Mouse (Mus musculus): ENCODE data around the gene Ptpn18. TPM values are rescaled to one million over a fixed set of nuclear protein-coding genes. Genes with fewer than 3 reads are reported as not detected.

The Ptpn18 gene
- polyA plus RNA-seq, 1 experiment: 1.5 TPM

DNA sequence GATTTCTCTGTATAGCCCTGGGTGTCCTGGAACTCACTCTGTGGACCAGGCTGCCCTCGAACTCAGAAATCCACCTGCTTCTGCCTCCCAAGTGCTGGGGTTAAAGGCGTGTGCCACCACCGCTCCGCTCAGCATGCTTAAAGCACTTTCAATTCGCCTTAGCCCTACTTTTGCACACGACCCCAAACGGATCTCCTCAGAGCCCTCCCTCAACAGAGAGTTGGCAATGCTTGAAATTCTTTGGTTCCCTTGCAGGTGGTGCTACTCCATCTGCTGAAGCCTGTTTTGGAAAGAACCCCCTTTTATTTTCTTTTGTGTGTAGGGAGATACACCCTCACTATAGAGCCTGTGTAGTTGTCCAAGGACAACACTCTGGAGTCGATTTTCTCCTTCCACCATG lies 1.1 kb upstream of the Ptpn18 start:
- Histone ChIP-seq H3K4me1 (ENCODE audit: control insufficient read depth) (peaks cover 21% of the 10 kb centered on the region), H3K27me3 (ENCODE audit: control insufficient read depth) (peaks cover 47% of the 10 kb centered on the region), H3K4me3 (replicated peaks) (no peak overlapping the region), H3K36me3 (ENCODE audit: control insufficient read depth) (no peaks in the 10 kb centered on the region), H3K9me3 (ENCODE audit: control insufficient read depth, low read length) (no peaks in the 10 kb centered on the region)
- TF ChIP-seq GATA1 (IDR thresholded peaks at IDR 0.05; ENCODE audit: low read length): no peak
- no peak for TF ChIP-seq TAL1 (IDR thresholded peaks at IDR 0.05; ENCODE audit: low read length)

DNA sequence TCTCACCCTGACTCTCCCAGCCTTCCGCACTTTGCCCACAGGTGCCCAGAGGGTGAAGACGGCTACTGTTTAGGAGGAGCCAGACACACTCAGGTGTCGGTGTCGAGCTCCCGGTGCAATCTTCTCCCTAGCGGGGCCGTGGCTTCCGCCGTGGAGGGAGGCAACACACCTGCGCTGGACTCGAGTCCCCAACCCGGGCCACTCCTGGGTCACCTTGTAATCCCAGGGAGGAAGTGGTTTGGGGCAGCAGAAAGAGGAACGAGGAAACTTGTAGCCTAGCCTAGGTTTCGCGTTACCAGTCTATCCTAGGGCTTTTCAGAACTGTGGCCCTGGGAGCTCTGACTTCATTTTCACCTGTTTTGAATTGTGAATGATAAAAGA lies 489 bp downstream of the Ptpn18 start:
- TF ChIP-seq TAL1 (IDR thresholded peaks at IDR 0.05; ENCODE audit: low read length): no peak
- no peak for TF ChIP-seq GATA1 (IDR thresholded peaks at IDR 0.05; ENCODE audit: low read length)
- peaks cover 47% of the 10 kb centered on the region for H3K27me3 ChIP-seq (ENCODE audit: control insufficient read depth)
- no peaks in the 10 kb centered on the region for H3K9me3 ChIP-seq (ENCODE audit: control insufficient read depth, low read length)
- peaks cover 21% of the 10 kb centered on the region for H3K4me1 ChIP-seq (ENCODE audit: control insufficient read depth)
- H3K36me3 ChIP-seq (ENCODE audit: control insufficient read depth): no peaks in the 10 kb centered on the region
- peak overlapping the region; percentile 66 for H3K4me3 ChIP-seq (replicated peaks)

DNA sequence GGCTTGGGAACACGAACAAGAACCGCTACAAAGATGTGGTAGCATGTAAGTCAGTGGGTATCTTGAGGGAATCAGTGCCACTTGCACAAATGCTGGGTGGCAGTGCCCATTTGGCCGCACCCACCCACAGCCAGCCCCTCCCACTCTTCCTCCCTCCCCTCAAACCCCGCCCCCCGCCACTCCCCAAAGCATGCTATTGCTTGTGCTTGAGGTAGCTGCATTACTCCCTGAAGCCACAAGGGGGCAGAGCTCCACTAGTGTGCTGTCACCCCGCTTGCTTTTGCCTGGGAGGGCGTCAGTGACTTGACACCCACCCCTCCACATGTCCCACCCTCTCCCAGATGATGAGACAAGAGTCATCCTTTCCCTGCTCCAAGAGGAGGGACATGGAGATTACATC lies 3.2 kb downstream of the Ptpn18 start:
- TF ChIP-seq TAL1 (IDR thresholded peaks at IDR 0.05; ENCODE audit: low read length) (no peak), GATA1 (IDR thresholded peaks at IDR 0.05; ENCODE audit: low read length) (no peak)
- no peaks in the 10 kb centered on the region for H3K36me3 ChIP-seq (ENCODE audit: control insufficient read depth)
- no peaks in the 10 kb centered on the region for H3K9me3 ChIP-seq (ENCODE audit: control insufficient read depth, low read length)
- peaks cover 24% of the 10 kb centered on the region for H3K4me1 ChIP-seq (ENCODE audit: control insufficient read depth)
- H3K4me3 ChIP-seq (replicated peaks): no peak overlapping the region
- H3K27me3 ChIP-seq (ENCODE audit: control insufficient read depth): peaks cover 32% of the 10 kb centered on the region

DNA sequence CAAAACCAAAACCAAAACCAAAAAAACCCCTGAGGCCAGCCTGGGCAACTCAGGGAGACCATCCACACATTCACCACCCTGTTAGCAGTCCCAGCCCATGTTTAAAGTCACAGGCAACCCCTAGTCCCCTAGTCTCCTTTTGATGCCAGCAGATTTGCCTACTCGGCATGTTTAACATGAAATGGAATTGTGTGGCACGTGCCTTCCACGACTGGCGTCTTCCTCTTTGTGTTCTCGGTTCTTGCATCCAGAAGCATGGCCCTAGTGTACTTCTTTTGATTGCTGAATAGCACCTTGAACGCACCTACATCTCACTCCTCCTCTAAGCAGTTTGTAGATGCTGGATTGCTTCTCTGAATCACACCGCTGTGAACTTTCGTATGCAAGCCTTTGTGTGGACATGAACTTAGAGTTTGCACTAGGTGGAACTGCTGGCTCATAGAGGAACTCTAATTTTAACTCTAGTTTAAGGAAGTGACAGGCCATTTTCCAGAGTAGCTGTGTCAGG lies 4.8 kb downstream of the Ptpn18 start:
- Histone ChIP-seq H3K36me3 (ENCODE audit: control insufficient read depth) (no peaks in the 10 kb centered on the region), H3K4me3 (replicated peaks) (no peak overlapping the region), H3K27me3 (ENCODE audit: control insufficient read depth) (peaks cover 16% of the 10 kb centered on the region), H3K9me3 (ENCODE audit: control insufficient read depth, low read length) (no peaks in the 10 kb centered on the region), H3K4me1 (ENCODE audit: control insufficient read depth) (peaks cover 19% of the 10 kb centered on the region)
- TF ChIP-seq GATA1 (IDR thresholded peaks at IDR 0.05; ENCODE audit: low read length): no peak
- TF ChIP-seq TAL1 (IDR thresholded peaks at IDR 0.05; ENCODE audit: low read length): no peak

DNA sequence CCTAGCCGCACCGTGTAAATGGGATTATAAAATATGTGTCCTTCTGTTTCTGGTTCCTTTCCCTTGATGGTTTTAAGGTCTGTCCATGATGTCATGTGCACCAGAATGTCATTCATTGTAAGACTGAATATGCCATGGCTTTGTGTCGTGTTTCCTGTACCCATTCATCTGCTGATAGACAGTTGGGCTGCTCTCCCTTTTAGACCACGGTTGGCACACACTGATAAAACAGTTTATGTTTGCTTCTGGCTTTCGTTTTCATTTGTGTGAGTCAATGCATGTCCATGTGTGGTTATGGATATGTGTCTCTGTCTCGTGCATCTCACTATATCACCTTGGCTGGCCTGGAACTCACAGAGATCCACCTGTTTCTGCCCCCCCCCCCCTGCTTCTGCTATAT lies 5.9 kb downstream of the Ptpn18 start:
- no peak overlapping the region for H3K4me3 ChIP-seq (replicated peaks)
- H3K4me1 ChIP-seq (ENCODE audit: control insufficient read depth): peaks cover 10% of the 10 kb centered on the region
- H3K9me3 ChIP-seq (ENCODE audit: control insufficient read depth, low read length): no peaks in the 10 kb centered on the region
- TF ChIP-seq TAL1 (IDR thresholded peaks at IDR 0.05; ENCODE audit: low read length) (no peak), GATA1 (IDR thresholded peaks at IDR 0.05; ENCODE audit: low read length) (no peak)
- no peaks in the 10 kb centered on the region for H3K36me3 ChIP-seq (ENCODE audit: control insufficient read depth)
- H3K27me3 ChIP-seq (ENCODE audit: control insufficient read depth): peaks cover 5% of the 10 kb centered on the region

DNA sequence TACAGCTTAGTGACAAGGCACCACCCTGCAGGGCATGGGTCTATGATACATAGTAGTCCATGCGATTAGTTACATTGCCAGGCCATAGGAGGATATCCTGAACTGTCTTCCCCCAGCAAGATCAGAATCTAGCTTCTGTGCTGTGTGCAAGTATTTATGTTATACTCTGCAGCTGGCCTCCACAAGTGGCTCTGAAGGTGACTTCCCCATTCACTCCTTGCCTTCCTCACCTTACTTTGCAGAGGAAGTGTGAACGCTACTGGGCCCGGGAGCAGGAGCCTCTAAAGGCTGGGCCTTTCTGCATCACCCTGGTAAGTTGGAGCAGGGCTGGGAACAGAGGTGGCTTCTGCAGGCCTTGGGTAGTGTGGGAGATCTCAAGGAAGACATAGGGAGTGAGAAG lies 8.5 kb downstream of the Ptpn18 start:
- Histone ChIP-seq H3K27me3 (ENCODE audit: control insufficient read depth) (peaks cover 19% of the 10 kb centered on the region), H3K4me1 (ENCODE audit: control insufficient read depth) (peaks cover 12% of the 10 kb centered on the region), H3K36me3 (ENCODE audit: control insufficient read depth) (no peaks in the 10 kb centered on the region), H3K4me3 (replicated peaks) (no peak overlapping the region), H3K9me3 (ENCODE audit: control insufficient read depth, low read length) (no peaks in the 10 kb centered on the region)
- TF ChIP-seq GATA1 (IDR thresholded peaks at IDR 0.05; ENCODE audit: low read length) (no peak), TAL1 (IDR thresholded peaks at IDR 0.05; ENCODE audit: low read length) (no peak)

DNA sequence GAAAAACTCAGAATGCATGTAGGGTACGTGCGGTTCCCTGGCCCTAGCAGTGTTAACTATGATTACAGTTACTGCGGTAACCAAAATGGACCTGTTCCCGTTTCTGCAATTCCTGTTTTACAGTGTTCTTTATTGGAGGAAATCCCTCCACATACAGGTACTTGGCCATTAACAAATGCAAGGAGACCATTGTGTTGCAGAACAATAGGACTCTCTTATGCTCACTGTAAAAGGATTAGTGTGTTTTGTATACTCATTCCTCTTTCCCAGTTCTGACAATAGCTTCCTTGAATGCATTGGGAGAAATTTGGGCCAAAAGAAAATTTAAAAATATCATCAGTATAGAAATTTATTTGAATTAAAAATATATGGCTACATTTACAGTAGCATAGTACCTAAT lies 8.9 kb downstream of the Ptpn18 start:
- Histone ChIP-seq H3K4me1 (ENCODE audit: control insufficient read depth) (peaks cover 13% of the 10 kb centered on the region), H3K9me3 (ENCODE audit: control insufficient read depth, low read length) (no peaks in the 10 kb centered on the region), H3K4me3 (replicated peaks) (no peak overlapping the region), H3K27me3 (ENCODE audit: control insufficient read depth) (peaks cover 21% of the 10 kb centered on the region), H3K36me3 (ENCODE audit: control insufficient read depth) (no peaks in the 10 kb centered on the region)
- TF ChIP-seq TAL1 (IDR thresholded peaks at IDR 0.05; ENCODE audit: low read length) (no peak), GATA1 (IDR thresholded peaks at IDR 0.05; ENCODE audit: low read length) (no peak)

DNA sequence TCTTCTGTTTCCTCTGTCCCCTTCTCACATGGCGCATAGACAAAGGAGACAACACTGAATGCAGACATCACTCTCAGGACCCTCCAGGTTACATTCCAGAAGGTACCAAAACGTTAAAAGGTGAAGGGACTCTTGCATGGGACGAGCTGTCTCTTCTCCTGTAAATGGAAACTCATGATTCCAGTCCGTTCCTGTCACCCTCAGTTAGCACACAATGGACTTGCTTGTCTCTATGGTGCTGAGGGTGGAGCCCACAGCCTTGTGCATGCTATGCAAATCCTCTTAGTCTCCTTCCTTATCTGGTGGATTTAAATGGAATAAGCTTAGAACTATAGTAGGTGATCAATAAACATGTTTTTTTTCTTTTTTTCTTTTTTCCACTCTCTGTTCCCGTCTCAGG lies 10.2 kb downstream of the Ptpn18 start:
- no peaks in the 10 kb centered on the region for H3K9me3 ChIP-seq (ENCODE audit: control insufficient read depth, low read length)
- peaks cover 13% of the 10 kb centered on the region for H3K4me1 ChIP-seq (ENCODE audit: control insufficient read depth)
- H3K27me3 ChIP-seq (ENCODE audit: control insufficient read depth): peaks cover 21% of the 10 kb centered on the region
- no peaks in the 10 kb centered on the region for H3K36me3 ChIP-seq (ENCODE audit: control insufficient read depth)
- no peak overlapping the region for H3K4me3 ChIP-seq (replicated peaks)
- TF ChIP-seq GATA1 (IDR thresholded peaks at IDR 0.05; ENCODE audit: low read length) (no peak), TAL1 (IDR thresholded peaks at IDR 0.05; ENCODE audit: low read length) (no peak)

DNA sequence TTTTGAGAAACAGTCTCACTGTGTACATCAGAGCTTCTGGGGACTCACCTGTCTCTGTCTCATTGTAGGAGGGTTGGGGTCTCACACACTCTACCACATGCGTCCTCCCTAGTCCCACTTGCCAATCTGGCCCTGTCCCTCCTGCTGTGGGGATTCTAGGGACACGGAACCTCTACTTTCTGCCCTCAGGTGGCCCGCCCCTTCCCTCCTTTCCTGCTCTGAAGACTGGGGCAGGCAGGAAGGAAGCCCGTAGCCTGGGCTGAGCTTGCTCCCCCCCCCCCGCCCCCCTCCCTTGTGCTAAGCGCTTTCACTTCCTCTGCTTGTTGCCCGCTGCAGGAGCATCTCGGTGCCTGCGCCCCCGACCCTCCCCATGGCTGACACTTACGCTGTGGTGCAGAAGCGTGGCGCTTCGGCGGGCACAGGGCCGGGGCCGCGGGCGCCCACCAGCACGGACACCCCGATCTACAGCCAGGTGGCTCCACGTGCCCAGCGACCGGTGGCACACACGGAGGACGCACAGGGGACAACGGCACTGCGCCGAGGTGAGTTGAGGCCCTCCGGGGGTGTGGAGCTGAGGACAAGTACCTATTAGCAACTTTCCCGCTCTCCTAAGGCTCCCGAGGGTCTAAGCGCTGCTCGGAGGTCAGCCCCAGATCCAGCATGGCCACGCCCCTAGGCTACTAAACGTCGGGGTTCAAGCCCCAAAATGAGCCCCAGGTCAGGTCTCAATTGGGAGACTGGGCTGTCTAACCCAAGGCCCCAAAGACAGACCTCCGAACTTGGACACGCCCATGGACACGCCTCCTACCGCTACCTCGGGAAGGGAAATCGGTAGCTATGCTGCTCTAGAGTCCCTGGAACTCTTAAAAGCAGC lies 13.1 kb downstream of the Ptpn18 start:
- no peaks in the 10 kb centered on the region for H3K9me3 ChIP-seq (ENCODE audit: control insufficient read depth, low read length)
- H3K4me3 ChIP-seq (replicated peaks): peak overlapping the region; percentile 55
- H3K27me3 ChIP-seq (ENCODE audit: control insufficient read depth): peaks cover 21% of the 10 kb centered on the region
- H3K4me1 ChIP-seq (ENCODE audit: control insufficient read depth): peaks cover 10% of the 10 kb centered on the region
- no peak for TF ChIP-seq TAL1 (IDR thresholded peaks at IDR 0.05; ENCODE audit: low read length)
- TF ChIP-seq GATA1 (IDR thresholded peaks at IDR 0.05; ENCODE audit: low read length): no peak
- H3K36me3 ChIP-seq (ENCODE audit: control insufficient read depth): no peaks in the 10 kb centered on the region

Measured in erythroblast, embryonic 14.5 days (primary cell).